Mouse (Mus musculus) embryonic fibroblast, embryonic 13.5 days (primary cell): ENCODE results near the gene Ckap4.

Experiments used
- CTCF ChIP-seq: IDR thresholded peaks from 2 replicates; pipeline ENCODE4 v1.5.1; 2011; ENCODE audit warnings: mild to moderate bottlenecking, control low read depth, low read length, moderate library complexity, borderline replicate concordance; ENCODE audit not compliant: insufficient read depth
- POLR2A ChIP-seq: IDR thresholded peaks from 2 replicates; pipeline ENCODE4 v1.6.1; 2011; ENCODE audit warnings: low read depth, mild to moderate bottlenecking, control low read depth, low read length, moderate library complexity

DNA sequence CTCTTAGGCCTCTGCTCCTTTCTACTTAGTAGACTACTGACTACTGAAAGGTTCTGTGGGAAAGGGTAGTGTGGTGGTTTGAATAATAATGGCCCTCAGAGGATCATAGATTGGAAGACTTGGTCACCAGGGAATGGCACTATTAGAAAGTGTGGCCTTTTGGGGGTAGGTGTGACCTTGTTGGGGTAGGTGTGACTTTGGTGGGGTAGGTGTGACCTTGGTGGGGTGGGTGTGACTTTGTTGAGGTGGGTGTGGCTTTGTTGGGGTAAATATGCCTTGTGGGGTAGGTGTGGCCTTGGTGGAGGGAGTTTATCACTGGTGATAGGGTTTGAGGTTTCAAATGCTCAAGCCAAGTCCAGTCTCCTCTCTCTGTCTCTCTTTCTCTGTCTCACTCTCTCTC is 21.1 kb downstream of the Ckap4 start:
- TF ChIP-seq CTCF = no peak
- TF ChIP-seq POLR2A = no peak
